Mouse (Mus musculus): ENCODE measurements around the gene Hcrt. TPM values are rescaled to one million over a fixed set of nuclear protein-coding genes. Genes with fewer than 3 reads are reported as not detected.
A peak's percentile ranks its signal among the peaks of the same experiment; 100 is the strongest.

Hcrt gene
- polyA plus RNA-seq, 1 experiment from 2014 or later: not detected

DNA sequence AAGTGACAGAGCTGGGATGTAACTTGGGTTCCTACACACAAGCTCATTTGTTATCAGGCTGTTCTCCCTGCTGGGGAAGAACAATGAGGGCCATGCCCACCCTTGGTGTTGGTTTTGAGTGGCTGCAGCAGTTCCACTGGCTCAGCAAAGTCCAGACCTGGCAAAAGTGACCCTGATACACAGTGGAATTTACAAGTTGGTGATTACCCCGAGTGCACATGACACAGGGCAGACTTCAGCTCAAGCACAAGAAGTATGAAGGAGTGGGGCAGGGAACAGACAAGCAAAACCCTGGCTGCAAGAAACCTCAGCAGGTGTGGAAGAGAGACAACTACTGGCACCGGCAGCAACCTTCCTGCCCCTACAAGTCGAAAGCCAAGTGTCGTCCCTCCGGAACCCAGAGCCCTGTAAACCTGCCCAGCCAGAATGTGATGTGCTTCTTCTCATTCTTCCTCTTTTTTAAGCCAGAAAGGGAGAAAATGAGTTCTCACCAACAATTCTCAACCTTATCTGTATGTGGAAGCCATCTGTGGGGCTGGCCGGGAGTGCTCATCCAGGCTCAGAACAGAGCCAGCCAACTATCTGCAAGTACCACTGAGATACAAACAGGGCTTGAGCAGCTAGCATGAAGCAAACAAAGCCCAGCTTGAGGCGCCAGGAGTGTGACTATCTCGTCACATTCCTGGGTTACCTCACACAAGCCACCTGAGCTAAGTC, 40.8 kb downstream of the Hcrt start:
- Histone ChIP-seq H3K4me1 (replicated peaks; ENCODE audit: insufficient read depth, low read length) (peaks cover 15% of the 10 kb centered on the region; the same call in 1 of the 2 replicates), H3K36me3 (ENCODE audit: insufficient read depth, low read length) (peaks cover 16% of the 10 kb centered on the region), H3K9me3 (replicated peaks; ENCODE audit: low read length) (no peaks in the 10 kb centered on the region), H3K9ac (ENCODE audit: low read depth, low read length) (no peak overlapping the region), H3K4me3 (replicated peaks; ENCODE audit: low read depth, low read length) (no peak overlapping the region), H3K4me2 (ENCODE audit: low read length) (no peak overlapping the region), H3K27me3 (ENCODE audit: insufficient read depth, low read length) (no peaks in the 10 kb centered on the region), H3K27ac (peak overlapping the region; percentile 70)
- 66% methylated on average over 8 of the region's 8 CpGs for WGBS
- ATAC-seq (replicated peaks; ENCODE audit: low FRiP score, low read depth) (no peak), DNase-seq (ENCODE audit: low spot score) (no peak)
- TF ChIP-seq CTCF (IDR thresholded peaks at IDR 0.05; ENCODE audit: low read depth): no peak

DNA sequence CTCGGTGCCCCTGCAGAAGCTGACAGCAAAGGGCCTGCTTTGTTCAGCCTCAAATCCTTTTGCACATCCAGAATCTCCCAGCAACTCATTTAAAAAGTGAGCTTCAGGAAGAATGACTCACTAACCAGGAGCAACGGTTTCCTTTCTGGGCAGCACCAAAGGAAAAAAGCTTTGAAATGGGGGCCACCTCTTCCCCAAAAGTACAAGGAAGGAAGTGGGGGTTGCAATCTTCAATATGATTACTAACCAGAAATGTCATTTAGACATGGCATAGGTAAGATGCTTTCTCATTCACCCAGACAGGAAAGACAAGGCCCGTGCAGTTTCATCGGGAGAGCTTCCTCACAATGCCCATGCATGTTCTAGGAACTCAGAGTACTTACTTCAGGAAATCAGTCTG, 41.5 kb downstream of the Hcrt start:
- Histone ChIP-seq H3K27ac (peak overlapping the region; percentile 70), H3K9ac (ENCODE audit: low read depth, low read length) (no peak overlapping the region), H3K27me3 (ENCODE audit: insufficient read depth, low read length) (no peaks in the 10 kb centered on the region), H3K4me1 (replicated peaks; ENCODE audit: insufficient read depth, low read length) (peaks cover 15% of the 10 kb centered on the region; the same call in 1 of the 2 replicates), H3K36me3 (ENCODE audit: insufficient read depth, low read length) (peaks cover 18% of the 10 kb centered on the region), H3K4me2 (ENCODE audit: low read length) (no peak overlapping the region), H3K4me3 (replicated peaks; ENCODE audit: low read depth, low read length) (no peak overlapping the region), H3K9me3 (replicated peaks; ENCODE audit: low read length) (no peaks in the 10 kb centered on the region)
- ATAC-seq (replicated peaks; ENCODE audit: low FRiP score, low read depth): no peak
- DNase-seq (ENCODE audit: low spot score): peak; percentile 33
- no peak for TF ChIP-seq CTCF (IDR thresholded peaks at IDR 0.05; ENCODE audit: low read depth)
- 64% methylated on average over 4 of the region's 4 CpGs for WGBS

DNA sequence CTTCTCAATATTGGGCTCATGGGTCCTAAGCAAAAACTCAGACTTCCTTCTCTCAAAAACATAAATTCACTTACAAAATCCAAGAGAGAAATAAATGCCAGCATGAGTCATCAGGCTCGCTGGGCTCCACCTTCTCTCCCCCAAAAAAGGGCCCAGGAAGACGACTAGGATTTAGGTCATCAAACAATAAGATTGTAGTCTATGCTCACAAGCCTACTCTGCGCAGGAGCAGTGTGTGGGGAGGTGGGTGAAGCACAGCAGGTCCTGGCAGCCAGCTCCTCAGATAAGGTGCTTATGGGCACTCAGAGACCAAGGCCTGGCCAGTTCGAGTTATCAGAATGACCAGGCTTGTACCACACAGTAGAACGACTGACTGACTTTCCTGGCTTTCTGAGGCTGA, 42.4 kb downstream of the Hcrt start:
- no peak for DNase-seq (ENCODE audit: low spot score)
- ATAC-seq (replicated peaks; ENCODE audit: low FRiP score, low read depth): no peak
- Histone ChIP-seq H3K36me3 (ENCODE audit: insufficient read depth, low read length) (peaks cover 27% of the 10 kb centered on the region), H3K4me1 (replicated peaks; ENCODE audit: insufficient read depth, low read length) (peaks cover 14% of the 10 kb centered on the region; the same call in 1 of the 2 replicates), H3K4me3 (replicated peaks; ENCODE audit: low read depth, low read length) (no peak overlapping the region), H3K9me3 (replicated peaks; ENCODE audit: low read length) (no peaks in the 10 kb centered on the region), H3K4me2 (ENCODE audit: low read length) (no peak overlapping the region), H3K9ac (ENCODE audit: low read depth, low read length) (no peak overlapping the region), H3K27me3 (ENCODE audit: insufficient read depth, low read length) (no peaks in the 10 kb centered on the region), H3K27ac (0 out of 2 replicates have a peak overlapping the region, but pooled peaks have one; percentile 70)
- WGBS: 70% methylated on average over 5 of the region's 5 CpGs
- no peak for TF ChIP-seq CTCF (IDR thresholded peaks at IDR 0.05; ENCODE audit: low read depth)

DNA sequence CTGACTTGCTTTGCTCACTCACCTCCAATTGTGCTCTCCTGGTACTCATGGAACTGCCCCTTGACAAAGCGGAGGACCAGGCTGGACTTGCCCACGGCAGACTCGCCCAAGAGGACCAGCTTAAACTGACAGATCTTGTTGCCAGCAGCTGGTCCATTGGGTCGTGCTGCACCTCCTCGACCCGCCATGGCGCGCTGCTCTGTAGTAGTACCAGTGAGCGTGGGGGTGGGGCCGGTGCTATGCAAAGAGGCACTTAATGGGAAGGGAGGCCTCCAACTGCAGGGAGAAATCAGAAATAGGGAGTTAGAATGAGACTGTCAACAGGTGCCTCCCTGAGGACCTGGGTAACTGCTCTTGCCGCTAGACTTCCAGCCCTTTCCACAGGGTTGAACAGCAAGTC, 42.8 kb downstream of the Hcrt start:
- TF ChIP-seq CTCF (IDR thresholded peaks at IDR 0.05; ENCODE audit: low read depth): no peak
- 83% methylated on average over 11 of the region's 11 CpGs for WGBS
- H3K4me2 ChIP-seq (ENCODE audit: low read length): no peak overlapping the region
- H3K36me3 ChIP-seq (ENCODE audit: insufficient read depth, low read length): peaks cover 28% of the 10 kb centered on the region
- H3K9me3 ChIP-seq (replicated peaks; ENCODE audit: low read length): no peaks in the 10 kb centered on the region
- peak overlapping the region; percentile 9; the same call in 1 of the 2 replicates for H3K27ac ChIP-seq
- DNase-seq (ENCODE audit: low spot score) (no peak), ATAC-seq (replicated peaks; ENCODE audit: low FRiP score, low read depth) (no peak)
- H3K4me1 ChIP-seq (replicated peaks; ENCODE audit: insufficient read depth, low read length): peaks cover 9% of the 10 kb centered on the region; the same call in 1 of the 2 replicates
- no peak overlapping the region for H3K9ac ChIP-seq (ENCODE audit: low read depth, low read length)
- no peaks in the 10 kb centered on the region for H3K27me3 ChIP-seq (ENCODE audit: insufficient read depth, low read length)
- H3K4me3 ChIP-seq (replicated peaks; ENCODE audit: low read depth, low read length): no peak overlapping the region

DNA sequence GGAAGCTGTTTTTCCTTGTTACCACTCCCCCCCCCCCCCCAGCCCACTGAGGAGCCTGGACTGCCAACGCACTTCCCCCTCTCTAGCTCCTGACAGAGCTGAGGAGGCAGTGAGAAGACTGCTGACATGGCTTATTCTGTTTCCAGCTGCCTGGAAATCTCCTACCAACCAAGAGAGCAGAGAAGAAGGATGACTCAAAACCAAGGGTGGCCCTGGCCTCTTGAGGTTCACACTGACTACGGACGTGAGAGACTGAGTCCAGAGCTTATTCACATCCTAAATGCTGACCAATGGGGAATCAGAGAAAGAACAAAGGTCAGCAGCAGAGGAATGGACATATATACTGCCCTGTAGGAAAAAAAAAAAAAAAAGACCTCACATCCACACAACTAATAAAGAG, 43.4 kb downstream of the Hcrt start:
- H3K27ac ChIP-seq: peak overlapping the region; percentile 19; the same call in 1 of the 2 replicates

DNA sequence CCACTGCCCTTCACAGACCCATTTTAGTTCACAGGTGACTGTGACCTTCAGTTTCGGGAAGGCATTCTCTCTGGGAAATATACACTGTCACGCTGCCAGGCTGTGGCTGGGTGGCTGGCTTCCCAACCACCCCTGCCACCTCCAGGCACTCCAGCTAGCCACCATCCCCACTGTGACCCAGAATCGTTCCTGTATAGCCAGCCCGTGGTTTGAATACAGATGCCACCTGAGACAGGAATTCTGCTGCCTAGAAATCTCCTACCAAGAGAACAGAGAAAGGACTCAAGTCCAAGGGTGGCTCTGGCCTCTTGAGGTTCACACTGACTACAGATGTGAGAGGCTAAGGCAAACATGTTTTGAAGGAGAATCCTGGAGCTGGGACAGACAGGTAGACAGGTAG, 43.9 kb downstream of the Hcrt start:
- peaks cover 28% of the 10 kb centered on the region for H3K36me3 ChIP-seq (ENCODE audit: insufficient read depth, low read length)
- WGBS: 90% methylated on average over 4 of the region's 4 CpGs
- DNase-seq (ENCODE audit: low spot score): no peak

More for the DNA sequence above, 43.4 kb downstream of the Hcrt start:
- no peak for TF ChIP-seq CTCF (IDR thresholded peaks at IDR 0.05; ENCODE audit: low read depth)
- 74% methylated on average over 3 of the region's 3 CpGs for WGBS
- H3K36me3 ChIP-seq (ENCODE audit: insufficient read depth, low read length): peaks cover 28% of the 10 kb centered on the region
- H3K4me2 ChIP-seq (ENCODE audit: low read length): no peak overlapping the region
- DNase-seq (ENCODE audit: low spot score) (no peak), ATAC-seq (replicated peaks; ENCODE audit: low FRiP score, low read depth) (peak; percentile 38; the same call in 1 of the 2 replicates)
- no peaks in the 10 kb centered on the region for H3K9me3 ChIP-seq (replicated peaks; ENCODE audit: low read length)
- H3K4me1 ChIP-seq (replicated peaks; ENCODE audit: insufficient read depth, low read length): peaks cover 7% of the 10 kb centered on the region; the same call in 1 of the 2 replicates
- no peaks in the 10 kb centered on the region for H3K27me3 ChIP-seq (ENCODE audit: insufficient read depth, low read length)
- no peak overlapping the region for H3K9ac ChIP-seq (ENCODE audit: low read depth, low read length)
- H3K4me3 ChIP-seq (replicated peaks; ENCODE audit: low read depth, low read length): no peak overlapping the region

More for the DNA sequence above, 43.9 kb downstream of the Hcrt start:
- no peak for TF ChIP-seq CTCF (IDR thresholded peaks at IDR 0.05; ENCODE audit: low read depth)
- peaks cover 11% of the 10 kb centered on the region; the same call in 1 of the 2 replicates for H3K4me1 ChIP-seq (replicated peaks; ENCODE audit: insufficient read depth, low read length)
- H3K4me3 ChIP-seq (replicated peaks; ENCODE audit: low read depth, low read length): no peak overlapping the region
- H3K27me3 ChIP-seq (ENCODE audit: insufficient read depth, low read length): no peaks in the 10 kb centered on the region
- H3K4me2 ChIP-seq (ENCODE audit: low read length): no peak overlapping the region
- H3K9me3 ChIP-seq (replicated peaks; ENCODE audit: low read length): no peaks in the 10 kb centered on the region
- 0 out of 2 replicates have a peak overlapping the region, but pooled peaks have one; percentile 19 for H3K27ac ChIP-seq
- no peak overlapping the region for H3K9ac ChIP-seq (ENCODE audit: low read depth, low read length)
- no peak for ATAC-seq (replicated peaks; ENCODE audit: low FRiP score, low read depth)
